Mouse (Mus musculus): ENCODE measurements around the gene Dnaja2.

Gene Dnaja2

DNA sequence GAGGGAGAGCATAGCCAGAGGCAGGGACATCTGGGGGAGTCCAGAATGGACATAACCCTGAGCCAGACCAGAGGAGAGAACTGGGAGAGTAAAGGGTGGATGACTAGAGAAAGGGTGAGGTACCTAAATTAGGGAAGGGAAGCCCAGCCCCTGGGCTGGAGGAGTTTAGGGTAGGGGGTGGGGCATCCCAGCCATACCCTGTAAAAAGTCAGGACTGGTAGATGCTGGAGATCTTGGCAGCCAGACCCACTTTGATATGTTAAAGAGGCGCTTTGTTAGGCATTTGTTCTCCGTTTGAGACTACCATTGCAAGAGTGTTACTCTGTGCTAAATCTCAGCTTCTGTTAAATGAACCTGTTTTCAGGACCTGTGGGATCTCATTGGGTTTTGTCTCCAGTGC, 56.6 kb downstream of the Dnaja2 start:
- DNase-seq = no peak

GRCm38 (mm10) chr8:85496778-85497177, 58.4 kb downstream of the Dnaja2 start:
- DNase-seq = no peak

DNA sequence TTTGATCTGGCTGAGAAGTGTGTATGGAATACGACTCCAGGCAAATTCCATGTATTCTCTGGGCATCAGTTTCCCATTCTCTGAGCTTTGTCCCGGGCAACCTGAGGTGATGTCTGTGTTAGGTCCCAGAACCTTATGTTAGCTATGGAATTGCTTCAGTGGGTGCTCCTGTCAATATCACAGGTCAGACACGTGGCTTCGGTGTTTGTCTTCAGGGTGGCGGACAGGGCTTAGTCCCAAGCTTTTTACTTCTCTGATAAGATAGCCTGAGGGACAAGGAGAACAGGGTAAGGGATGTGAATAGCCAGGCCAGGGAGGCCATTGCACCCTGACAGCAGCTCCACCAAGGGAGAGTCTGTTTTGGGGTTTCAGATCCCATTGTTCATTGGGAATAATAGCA, 59.0 kb downstream of the Dnaja2 start:
- no peak for DNase-seq

DNA sequence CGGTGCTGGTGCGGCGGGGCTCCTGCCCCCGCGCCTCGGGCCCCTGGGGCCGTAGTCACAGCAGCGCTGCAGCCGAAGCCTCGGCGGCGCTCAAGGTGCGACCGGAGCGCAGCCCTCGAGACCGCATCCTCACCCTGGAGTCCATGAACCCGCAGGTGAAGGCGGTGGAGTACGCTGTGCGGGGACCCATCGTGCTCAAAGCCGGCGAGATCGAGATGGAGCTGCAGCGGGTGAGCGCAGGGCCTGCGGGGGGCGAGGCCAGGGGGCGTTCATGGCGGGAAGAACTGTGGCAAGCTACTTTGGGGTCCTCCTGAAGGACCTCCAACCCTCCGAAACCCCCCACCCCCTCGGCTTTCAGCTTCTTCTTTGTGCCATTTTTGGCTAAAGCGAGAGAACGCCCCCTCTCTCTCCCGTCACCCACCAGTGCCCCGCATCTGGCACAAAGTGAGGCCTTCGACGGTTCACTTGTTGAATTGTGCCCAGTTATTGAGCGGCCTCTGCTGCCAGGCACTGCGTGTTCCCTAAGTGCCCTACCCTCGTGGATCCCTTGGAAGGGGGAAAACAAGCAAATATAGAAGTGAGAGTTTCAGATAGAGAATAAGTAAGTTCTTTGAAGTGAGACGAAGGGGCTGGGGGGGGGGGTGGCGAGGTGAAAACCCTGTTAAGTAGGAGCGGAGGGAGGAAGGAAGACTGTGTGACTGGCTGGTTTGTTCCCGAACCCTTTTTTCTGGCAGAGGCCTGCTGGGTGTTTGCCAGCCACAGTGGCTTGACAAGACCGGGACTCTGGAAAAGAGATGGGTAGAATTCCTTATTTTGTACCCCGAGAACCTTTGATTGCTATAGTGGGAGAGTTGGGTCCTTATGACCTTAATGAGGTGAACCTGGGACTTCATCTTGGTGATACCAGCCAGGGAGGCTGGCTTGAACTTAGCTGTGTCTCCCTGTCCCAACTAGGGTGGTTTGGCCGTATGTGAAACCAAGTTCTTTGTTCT, 61.9 kb downstream of the Dnaja2 start:
- DNase-seq = peak; percentile 38 to 62

DNA sequence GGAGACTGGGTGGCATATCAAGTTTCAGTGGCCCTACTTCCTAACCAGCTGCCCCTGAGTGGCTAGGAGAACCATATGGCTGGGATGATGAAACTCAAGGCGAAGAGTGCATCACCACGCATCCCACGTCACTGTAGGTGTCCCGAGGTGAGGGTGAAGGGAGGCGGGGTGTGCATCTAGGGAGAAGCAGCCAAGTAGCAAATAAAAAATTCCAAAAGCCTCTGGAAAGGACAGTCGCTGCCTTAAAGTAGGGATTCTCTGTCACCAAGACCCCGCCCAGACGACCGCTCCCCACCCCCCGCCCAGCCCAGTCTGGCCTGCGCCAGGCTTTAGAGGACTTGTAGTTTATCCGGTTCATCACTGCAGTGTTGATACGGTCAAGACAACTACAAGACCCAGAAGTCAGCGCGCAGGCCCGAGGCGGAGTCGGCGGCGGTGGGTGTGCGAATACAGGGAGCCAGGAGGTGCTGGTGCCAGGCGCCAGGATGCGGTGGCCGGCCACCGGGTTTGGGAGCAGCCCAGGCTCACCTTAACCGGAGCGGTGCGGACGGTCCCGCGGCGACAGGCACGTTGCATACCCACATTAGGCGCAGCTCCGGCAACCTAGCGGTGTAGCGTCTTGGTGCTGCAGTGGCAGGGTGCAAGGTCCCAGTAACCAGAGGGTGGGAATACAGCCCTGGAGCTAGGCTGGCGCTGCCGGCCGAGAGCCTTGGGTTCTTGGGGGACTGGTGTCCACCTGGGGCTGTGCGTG, 62.8 kb downstream of the Dnaja2 start, which contains the start of gene Gpt2:
Gpt2 (plus strand) TSS at position 452 of the 751 bp plus-strand sequence.
- peak; percentile 95 to 97 for DNase-seq

GRCm38 (mm10) chr8:85489546-85489945, 65.6 kb downstream of the Dnaja2 start:
- no peak for DNase-seq

- DNase-seq = no peak
These were observed 66.5 kb downstream of the Dnaja2 start for GRCm38 (mm10) chr8:85488631-85489030.

DNA sequence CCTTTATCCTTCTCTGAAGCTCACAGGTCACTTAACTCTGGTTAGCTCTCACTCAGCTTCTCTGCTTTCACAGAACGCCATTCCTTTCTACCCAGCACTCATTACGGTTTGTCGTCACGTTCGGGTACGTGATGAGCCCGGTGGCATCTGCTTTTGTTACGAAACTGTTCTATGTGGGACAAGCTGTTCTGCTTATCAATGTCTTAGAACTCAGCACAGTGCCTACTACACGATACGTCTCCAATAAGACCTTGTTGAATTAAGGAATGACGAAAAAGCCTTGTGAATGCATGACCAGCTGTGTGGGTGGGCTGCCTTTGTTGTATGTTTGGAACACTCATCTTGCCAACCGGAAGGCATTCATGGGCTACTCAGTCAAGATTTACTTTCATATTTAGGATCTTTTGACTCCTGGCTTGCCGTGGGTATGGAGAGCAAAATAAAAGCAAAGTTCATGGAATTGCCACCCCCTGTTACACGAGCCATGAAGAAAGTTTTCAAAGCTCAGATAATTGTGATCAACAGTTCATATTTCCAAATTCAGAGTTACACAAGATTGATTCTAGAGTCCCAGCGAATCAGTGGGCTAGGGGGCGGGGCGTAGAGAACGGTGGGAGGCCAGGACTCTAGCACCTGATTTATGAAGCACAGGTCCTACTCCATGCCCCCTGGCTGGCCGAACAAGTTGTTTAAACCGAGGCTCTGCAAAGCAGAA, 67.1 kb downstream of the Dnaja2 start:
- DNase-seq = no peak

Measured in cerebellum, postnatal 25 days (tissue).